Mouse (Mus musculus): ENCODE measurements at regions not wholly inside any gene's neighbourhood (a gene's known extent, or its start where the extent isn't known, plus 50 kb on each side); places are given as distances from the start of the nearest gene placed in this dataset.

DNA sequence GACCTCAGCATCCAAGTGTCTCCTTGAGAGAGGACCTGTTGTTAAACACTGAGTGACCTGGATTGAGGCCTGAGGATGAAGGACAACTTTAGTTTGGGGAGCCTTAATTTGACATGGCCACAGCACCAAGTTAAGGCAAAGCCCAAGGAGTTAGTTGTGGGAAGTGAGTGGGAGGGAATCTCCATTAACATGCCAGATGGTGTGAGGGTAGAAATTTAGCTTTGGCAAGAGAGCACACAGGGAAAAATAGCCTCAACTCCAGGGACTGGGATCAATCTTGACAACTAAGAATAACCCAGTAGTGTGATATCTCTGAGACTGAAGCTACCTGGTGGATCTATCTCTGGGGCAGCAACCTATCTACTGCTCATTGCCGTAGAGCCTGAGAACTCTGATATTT lies 105.4 kb downstream of the Ahr start:
- no peak for DNase-seq (ENCODE audit: extremely low spot score)

DNA sequence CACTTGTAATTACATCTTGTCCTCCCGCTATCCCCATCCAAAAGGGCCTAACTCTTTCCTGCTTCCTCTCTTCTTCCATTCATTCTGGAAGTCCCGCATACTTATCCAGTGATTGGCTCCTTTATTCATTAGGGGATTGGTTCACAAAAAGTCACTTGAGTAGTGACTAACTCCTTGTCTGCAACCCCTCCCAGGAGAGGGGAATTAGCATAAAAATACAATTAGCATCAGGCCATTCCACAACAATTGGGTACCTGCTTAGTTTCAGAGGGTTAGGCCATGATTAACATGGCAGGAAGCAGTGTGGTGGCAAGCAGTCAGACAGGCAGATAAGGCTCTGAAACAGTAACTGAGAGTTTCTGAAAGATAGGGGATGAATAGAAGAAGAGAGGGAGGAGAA lies 115.6 kb downstream of the Ahr start:
- no peak for DNase-seq (ENCODE audit: extremely low spot score)

DNA sequence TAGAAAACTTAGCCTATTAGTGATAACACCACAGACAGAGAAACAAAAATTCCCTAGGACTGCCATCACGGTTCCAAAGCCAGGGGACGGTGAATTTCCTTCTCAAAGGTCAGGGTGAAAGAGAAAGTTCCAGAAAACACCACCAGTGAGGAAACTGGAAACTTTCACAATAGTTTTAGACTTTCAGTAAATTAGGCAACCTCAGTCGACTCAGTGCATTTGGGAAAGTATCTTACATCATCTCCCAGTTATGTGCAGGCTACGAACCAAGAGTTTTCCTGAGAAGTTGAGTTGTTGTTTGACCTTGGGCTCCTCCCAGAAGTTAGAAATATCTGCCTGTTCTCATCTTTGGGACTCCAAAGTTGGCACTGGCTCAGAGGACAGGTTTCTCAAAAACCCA lies 116.9 kb downstream of the Ahr start:
- DNase-seq (ENCODE audit: extremely low spot score): no peak

DNA sequence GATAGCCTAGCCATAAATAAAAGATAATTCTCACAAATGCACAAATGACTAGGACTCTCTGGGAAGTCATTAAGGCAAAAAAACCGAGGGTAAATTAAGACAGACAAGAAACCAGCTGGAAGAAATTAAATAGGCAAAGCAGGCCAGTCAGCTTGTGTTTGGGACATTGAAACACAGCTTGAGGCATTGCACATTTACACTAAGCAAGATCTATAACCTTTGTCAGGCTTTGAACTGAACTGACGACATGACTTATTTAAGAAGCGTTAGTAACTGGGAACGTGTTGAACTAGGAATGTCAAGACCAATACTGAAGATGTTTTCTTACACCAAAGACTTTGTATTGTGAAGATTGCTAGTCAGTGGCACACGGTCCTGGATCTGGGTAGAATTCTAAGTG lies 118.3 kb downstream of the Ahr start:
- no peak for DNase-seq (ENCODE audit: extremely low spot score)

DNA sequence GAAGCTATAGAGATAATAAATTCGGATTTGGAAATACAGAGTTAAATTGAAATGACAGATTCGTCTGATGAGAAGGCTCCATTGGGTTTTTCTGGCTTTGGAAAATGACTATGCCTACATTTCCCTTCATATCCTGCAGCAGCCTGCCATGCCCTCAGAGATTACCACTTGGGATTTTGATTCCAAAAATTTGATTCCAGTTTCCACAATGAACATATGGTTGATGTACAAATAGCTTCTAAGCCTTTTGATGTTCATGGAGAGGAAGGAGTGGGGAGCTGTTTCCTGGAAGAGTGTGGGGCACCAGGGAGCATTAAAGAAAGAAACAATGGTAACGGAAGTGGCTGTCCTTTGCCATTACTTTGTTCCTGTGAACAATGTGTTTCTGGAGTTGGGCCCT lies 122.1 kb downstream of the Ahr start:
- no peak for DNase-seq (ENCODE audit: extremely low spot score)

DNA sequence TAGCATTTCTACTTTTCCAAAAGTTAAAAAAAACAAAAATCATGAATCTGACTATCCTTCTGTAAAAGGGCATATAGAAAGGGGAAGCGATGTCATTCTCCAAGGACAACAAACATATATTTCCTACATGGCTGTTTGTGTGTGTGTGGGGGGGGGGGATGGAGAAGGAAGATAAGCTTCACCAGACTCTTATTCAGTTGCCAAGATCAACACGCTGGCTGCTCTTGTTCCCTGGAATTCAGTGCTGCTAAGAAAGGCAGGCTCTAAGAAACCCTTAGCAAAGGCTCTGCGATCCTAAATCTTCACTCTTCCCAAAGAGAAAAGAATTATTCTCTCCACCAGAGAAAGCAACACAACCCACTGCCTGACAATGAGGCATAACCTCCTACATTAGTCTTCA lies 126.4 kb downstream of the Ahr start:
- no peak for DNase-seq (ENCODE audit: extremely low spot score)

DNA sequence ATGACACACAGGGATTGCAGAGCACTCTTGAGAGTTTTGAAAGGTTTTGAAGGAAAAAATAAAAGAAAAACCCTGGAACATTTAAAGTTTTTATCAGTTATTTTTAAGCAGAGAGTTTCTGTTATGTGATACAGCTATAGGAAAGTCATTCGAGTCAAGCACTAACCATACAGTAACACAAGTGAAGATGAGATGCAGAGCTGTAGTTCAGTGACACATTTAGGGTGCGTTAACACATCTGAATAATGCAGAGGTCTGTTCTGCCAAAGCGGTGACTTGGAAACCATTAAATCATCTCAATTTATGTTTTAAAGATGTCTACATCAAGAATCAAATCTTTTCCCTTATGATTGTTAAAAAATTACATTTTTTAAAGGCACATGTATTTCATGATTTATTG lies 126.8 kb downstream of the Ahr start:
- DNase-seq (ENCODE audit: extremely low spot score): no peak

DNA sequence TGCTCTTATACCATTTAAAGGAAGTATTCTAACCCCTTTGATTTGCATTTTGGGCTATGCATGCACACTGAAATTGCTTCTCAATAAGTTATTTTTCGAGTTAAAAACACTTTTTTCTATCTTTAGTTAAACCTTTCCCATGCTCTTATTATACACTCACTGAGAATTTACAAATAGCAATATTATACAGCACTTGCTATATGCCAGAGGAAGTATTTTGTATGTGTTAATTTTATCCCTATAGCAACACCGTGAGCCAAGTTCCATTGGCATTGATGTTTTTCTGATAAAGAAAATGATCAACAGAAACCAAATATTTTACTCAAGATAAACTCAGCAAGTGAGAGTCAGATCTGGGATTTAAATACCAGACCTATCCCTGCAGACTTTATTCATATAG lies 133.0 kb downstream of the Ahr start:
- DNase-seq (ENCODE audit: extremely low spot score): no peak

DNA sequence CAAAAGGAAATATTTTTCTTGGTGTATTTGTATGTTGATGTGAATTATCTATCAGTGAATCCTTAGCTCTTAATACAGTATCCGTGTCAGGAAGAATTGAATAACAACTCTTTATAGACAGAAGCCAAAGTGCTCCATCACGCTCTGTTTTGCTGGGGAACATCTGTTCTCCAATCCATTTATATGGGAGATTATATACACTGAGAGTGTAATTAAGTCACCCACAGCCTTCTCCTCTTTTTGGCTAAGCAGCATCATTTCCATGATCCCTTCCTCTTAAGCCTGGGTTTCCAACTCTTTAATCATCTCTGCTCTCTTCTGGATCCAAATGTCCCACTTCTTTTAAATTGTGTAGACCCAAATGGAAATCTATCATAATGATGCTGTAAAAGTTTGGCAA lies 133.6 kb downstream of the Ahr start:
- no peak for DNase-seq (ENCODE audit: extremely low spot score)

DNA sequence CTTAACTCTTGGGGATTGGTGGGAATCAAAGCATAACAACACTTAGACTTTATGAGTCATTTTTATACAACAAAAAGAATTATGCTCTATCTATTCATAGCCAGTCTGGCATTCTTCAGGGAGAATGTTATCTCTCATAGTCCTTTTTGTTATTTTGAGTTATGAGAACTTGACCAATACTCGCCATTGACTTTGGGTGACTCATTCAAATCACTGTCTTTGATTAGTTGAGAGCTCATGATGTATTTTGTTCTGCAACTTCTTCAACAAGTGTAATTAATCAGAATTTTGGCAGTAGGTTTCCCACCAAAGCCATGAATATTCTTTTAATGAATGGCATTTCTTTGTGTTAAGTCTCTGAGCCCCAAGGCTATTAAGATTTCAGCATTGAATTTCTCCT lies 139.6 kb downstream of the Ahr start:
- no peak for DNase-seq (ENCODE audit: extremely low spot score)

DNA sequence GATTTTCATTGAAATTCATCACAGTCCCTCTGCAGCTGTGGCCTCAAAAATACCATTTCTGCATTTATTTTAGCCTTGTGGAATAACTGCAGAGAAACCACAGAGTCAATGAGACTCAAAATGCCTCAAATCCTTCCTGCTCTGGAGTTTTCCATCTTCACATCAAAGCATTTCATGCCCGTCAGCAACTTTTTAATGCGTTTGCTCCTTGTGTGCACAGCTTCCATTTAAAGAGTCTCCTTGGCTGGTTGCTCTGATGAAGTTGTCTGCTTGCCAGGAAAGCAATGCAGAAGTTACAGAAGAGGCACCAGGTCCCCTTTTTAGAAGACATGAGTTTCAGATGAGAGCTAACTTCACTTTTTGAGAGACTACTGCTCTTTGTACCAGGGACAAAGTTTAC lies 142.7 kb downstream of the Ahr start:
- DNase-seq (ENCODE audit: extremely low spot score): no peak

DNA sequence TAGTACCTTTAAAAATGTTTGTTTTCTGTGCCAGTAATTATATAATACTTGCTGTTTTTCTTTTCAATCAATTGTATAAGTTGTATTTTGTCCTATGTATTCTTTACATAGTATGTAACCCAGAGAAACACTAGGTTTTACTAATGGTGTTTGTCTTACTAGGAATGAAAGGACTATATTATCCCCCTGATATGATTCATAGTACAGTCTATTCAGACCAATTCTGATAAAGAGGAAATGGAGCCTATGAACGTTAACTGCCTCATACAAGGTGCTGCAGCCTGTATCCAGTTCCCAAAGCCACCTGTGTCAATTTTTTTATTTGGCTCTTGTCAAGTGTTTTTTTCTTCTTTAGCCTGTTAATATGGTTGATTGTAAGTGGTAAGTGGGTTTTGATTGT lies 144.6 kb downstream of the Ahr start:
- no peak for DNase-seq (ENCODE audit: extremely low spot score)

DNA sequence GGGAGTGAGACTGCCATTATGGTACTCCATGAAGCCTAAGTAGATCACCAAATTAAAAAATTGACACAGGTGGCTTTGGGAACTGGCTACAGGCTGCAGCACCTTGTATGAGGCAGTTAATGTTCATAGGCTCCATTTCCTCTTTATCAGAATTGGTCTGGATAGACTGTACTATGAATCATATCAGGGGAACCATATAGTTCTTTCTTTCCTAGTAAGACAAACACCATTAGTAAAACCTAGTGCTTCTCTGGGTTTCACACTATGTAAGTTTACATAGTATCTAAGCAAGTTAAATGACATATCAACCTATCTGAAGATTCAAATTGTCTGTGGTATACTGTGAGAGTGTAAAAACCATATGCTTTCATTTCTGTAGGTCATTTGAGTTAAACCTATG lies 145.0 kb downstream of the Ahr start:
- no peak for DNase-seq (ENCODE audit: extremely low spot score)

DNA sequence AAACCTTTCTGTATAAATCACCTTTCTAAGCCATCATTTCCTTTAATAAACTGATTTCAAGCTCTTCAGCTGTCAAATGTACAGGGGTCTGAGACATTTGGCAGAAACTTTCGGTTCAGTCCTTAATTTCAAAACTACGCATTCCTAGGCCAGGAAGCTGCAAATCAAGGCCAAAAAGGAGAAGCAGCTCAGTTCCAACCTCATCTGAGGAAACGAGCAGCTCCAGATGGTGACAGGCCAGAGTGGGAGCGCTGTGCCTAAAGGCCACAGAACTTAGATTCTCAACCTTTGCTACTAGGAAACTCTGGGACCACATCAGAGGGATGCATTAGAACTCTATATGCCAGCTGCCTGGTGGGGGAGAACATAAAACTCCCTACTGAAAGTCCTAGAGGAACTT lies 150.6 kb downstream of the Ahr start:
- DNase-seq (ENCODE audit: extremely low spot score): no peak

DNA sequence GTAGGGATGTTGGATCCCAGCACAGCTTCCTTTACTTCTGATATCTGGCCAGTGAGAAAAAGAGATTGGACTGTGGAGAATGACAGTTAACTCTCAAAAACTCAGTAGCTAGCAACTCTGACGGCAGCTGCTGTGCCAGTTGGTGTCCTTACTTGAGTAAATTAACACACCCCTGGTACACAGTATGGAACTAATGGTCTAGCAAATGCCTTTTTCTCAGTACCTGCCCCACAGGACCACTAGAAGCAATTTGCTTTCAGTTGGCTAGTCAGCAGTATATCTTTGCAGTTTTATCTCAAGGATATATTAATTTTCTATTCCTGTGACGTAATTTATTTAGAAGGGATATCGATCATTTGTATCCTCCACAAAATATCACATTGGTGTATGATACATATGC lies 157.6 kb downstream of the Ahr start:
- DNase-seq (ENCODE audit: extremely low spot score): no peak

DNA sequence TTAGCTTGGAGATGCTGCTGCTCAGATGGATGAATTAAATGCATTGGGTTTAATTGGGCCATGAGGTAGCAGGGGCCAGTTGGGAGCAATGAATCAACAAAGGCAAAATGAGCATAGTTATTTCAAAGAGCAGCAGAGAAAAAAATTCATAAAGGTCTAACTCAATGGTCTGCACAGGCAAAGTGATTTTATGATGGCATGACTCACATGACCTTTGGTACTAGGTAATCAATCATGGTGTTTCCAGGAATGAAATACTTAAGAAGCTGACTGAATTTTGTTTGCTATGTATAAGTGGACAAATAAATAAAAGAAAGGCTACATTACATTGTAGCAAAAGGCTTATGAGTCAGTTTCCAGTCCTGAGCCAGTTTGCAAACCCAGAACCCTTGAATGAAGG lies 158.5 kb downstream of the Ahr start:
- DNase-seq (ENCODE audit: extremely low spot score): no peak

DNA sequence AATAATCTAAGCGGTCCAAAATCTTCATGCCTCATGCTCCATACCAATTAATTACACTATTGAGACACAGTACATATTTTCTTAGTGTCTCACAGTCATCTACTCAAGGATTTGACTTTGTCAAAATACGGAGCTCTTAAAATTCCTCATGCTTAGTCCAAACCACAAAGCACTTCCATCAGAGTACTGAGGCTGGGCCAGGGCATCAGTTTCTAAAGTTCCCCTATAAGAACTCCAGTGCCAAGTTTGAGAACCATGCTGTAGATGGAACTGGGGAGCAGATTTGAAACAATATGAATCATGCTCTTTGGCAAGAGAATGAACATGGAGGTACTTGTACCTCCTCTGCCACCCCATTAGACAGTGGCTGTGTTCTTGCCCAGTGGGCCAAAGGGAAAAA lies 176.9 kb downstream of the Ahr start:
- no peak for DNase-seq (ENCODE audit: extremely low spot score)

DNA sequence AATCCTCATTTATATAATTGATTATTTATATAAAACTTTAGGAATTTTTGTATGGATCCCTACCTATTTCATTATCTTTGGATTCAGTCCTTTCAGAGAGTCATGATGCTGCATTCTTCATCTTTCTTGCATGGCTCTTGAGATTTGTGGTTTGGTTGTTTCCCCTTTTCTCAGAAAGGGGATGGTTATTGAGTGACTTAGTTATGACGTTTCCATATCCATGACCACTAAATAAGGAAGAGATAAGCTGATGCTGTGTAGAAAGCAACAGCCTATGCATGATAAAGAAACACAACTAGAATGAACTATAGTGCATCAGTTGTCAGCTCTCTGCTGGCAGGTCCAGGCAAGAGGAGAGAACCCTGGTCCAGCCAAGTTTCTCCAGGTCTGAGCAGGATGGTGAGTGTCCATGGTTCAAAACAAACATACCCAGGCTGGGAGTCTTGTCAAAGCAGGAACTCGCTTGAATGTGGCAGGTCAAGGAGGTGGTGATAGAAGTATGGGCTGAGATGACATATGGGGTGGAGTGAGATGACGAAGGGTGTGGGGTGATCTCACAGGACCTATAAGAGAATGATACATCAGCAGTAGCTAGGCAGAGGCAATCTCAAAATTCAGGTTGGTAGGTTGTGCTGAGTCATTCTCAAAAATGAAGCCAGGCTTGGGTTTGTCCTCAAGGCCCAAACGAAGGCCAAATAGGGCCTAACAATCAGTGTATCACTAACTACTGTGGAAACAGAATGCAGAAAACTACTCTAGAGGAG lies 196.5 kb downstream of the Ahr start:
- DNase-seq (ENCODE audit: extremely low spot score): no peak

DNA sequence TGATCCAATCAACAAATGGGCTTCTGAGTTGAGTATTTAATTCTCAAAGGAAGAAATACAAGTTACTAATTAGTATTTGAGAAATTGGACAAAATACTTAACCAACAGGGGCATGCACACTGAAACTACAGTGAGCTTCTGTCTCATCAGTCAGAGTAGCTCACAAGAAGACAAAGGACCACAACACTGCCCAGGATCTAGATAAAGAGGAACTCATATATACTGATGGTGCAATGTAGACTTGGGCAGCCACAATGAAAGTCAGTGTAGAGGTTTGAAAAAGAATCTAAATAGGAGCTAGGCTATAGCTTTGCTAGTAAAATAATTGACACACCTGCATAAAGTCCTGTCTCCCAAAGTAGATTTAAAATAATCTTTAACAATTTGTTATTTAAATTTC lies 198.5 kb downstream of the Ahr start:
- DNase-seq (ENCODE audit: extremely low spot score): no peak

DNA sequence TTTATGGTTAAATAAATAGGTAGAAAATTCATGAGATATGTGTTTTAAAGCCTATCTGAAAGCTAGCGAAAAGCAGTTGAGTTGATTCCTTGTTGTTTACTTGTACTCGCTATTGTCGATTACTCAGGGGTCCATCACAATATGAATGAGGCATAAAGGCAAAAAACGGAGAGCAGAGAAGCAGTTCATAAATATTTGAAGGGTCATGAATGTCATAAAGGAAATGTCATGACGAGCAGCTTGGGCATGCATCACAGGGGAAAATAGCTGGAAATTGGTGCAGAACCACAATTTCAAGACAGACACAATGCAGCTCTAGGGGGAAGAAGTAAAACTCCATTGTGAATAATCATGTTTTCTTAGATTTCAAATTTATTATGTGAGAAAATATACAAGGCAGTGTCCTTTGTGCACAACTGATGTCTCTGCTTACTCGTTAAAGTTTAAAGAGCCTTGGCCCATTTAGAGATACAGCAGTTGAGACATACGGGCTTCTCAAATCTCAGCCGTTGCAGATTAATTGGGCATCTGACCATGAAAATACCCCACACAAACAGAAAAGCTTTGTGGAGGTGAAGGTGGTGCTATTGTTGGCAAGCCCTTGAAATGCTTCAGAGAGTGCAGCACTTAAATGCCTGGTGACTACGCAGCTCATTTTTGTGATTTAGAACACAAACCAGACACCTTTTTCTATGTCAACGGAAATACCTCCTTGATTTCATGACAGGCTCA lies 200.3 kb downstream of the Ahr start:
- no peak for DNase-seq (ENCODE audit: extremely low spot score)

DNA sequence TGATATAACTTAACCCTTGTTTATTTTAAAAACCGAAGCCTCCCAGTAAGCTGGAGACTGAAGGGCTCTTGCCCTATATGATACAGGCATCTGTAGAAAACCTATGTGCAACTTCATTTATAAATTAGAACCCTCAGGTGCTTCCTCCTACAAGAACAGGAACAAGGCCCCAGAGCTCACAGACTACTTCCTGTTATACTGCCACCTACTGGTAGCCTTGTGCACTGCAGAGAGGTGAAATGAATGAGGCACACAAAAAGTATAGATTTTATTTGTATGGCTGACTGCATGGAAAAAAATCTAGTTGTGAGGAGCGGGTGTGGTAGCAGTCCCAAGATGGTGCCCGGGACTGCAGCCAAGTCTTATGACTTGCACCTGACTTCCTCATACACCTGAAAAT lies 203.5 kb downstream of the Ahr start:
- DNase-seq (ENCODE audit: extremely low spot score): peak; percentile 11

DNA sequence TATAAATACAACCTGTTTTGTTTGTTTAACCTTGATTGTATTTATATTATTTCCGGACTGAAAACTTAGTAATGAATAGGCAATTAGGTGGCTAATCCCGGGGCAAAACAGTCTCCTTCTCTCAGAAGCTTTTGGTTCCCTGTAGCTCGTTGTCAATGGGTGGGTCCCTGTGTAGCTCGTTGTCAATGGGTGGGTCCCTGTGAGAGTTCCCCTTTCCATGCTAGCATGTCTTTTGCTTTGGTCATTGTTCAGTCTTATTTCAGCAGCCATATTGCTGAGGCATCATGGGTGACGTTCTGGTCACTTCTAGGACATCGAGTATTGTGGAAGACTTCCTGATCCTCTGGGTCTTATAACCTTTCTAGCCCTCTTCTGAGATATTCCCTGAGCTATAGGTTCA lies 205.1 kb downstream of the Ahr start:
- no peak for DNase-seq (ENCODE audit: extremely low spot score)

DNA sequence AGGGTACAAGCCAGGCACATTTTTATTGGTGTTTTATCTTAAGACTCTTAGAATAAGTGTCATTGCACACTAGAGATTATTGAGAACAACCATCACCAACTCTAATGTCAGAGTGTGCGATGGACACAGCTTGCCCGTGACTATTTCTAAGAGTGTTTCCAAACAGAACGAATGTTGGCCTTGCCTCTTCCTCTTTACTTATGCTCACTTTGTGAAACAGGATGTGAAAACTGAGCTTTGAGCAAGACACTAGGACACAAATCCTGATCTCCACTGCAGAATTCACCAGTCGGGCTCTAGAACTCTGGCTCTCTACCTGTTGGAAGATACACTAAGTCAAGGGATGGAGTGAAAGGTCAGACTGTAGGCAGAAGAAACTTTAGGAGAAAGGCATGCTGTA lies 215.3 kb downstream of the Ahr start:
- DNase-seq (ENCODE audit: extremely low spot score): no peak

DNA sequence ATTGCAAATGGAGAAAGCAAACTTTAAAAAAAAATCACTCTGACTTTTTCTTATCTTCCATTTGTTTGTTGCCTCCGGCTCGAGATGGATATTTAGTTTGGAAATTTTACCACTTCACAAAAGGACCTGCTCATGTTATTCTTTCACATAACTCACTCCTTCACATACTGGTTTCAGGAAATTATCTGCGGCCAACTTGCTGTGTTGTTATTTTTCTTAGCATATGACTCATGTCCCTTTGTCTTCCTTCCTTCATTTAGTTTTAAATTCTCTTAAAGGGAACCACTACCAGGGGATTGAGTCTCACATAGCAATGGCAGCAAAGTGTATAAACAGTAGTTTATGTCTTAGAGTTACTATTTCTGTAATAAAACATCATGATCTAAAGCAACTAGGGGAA lies 217.8 kb downstream of the Ahr start:
- no peak for DNase-seq (ENCODE audit: extremely low spot score)
